9 mouse cellular contexts compared by ENCODE assay signal in the genomic region with DNA sequence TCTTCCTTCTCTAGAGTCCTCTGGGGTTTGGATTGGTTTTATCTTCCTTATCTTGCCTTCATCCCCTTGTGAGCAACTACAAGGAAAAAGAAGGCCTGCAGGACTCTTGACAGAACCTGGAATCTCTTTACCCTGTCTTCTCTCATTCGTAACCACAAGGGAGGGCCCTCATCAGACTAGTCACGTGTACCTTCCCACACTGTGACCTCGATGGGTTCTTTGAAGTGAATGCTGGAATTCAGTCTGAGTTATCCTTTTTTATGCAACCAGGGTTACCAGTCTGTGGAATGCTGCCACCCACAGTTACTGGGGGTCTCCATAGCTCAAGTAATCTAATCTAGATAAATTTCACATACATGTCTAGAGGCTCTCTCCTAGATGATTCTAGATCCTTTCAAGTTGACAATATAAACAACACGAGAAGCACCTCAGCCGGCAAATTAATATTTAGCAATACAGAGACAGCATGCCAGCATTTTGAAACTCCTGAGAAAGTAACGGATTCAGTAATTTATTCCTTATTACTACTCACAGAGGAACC. TPM values are rescaled to one million over a fixed set of nuclear protein-coding genes. Genes with fewer than 3 reads are reported as not detected.
DNase-seq lines count a peak whose midpoint lies in the region; ATAC-seq and TF ChIP-seq lines count a peak whose summit lies in the region.
"Had no signal": no experiment of that assay in that cellular context is flagged by ENCODE, and none has a peak within 500 bp of the region (broad histone marks: within the 10 kb centered on the region; RNA-seq: fewer than 3 reads in every experiment).

No protein-coding gene starts in this region.

- 10% methylated on average over 6 of the region's 6 CpGs for WGBS in thymus, adult 2 months
- 19% methylated on average over 6 of the region's 6 CpGs for WGBS in midbrain, embryonic 16.5 days

- H3K36me3 ChIP-seq in thymus, adult 2 months (ENCODE audit: control insufficient read depth, insufficient read depth, low read length): peaks cover 5% of the 10 kb centered on the region
- peaks cover 5% of the 10 kb centered on the region; the same call in 1 of the 2 replicates for H3K36me3 ChIP-seq in midbrain, embryonic 16.5 days (ENCODE audit: control insufficient read depth, insufficient read depth, low read length)

- H3K27ac ChIP-seq in thymus, adult 2 months (ENCODE audit: control insufficient read depth, insufficient read depth, low read length): no peak overlapping the region
- H3K27ac ChIP-seq in midbrain, embryonic 16.5 days (ENCODE audit: low read length): no peak overlapping the region

- H3K9ac ChIP-seq in midbrain, embryonic 16.5 days (ENCODE audit: low read depth, low read length): peak overlapping the region; percentile 87

- H3K4me2 ChIP-seq in midbrain, embryonic 16.5 days (ENCODE audit: low read length): peak overlapping the region; percentile 72

- peak; percentile 54 for ATAC-seq in midbrain, embryonic 16.5 days

- TF ChIP-seq POLR2A in thymus, adult 2 months (IDR thresholded peaks at IDR 0.05; ENCODE audit: control insufficient read depth, extremely low read depth, insufficient read depth, low read length, poor library complexity): no peak

- peak; percentile 10 for DNase-seq in cerebellum, adult 8-10 months
- no peak for DNase-seq in cerebellum, adult 11-12 months
- DNase-seq in thymus, postnatal 0 days (ENCODE audit: low spot score): peak; percentile 21
- DNase-seq in thymus, adult 2 months: no peak
- peak; percentile 40 for DNase-seq in induced T-regulatory cell, adult 2 months (ENCODE audit: low read depth)
- DNase-seq in left cerebral cortex, postnatal 4 days: no peak
- DNase-seq in right cerebral cortex, postnatal 4 days: no peak

- no peaks in the 10 kb centered on the region for H3K27me3 ChIP-seq in thymus, adult 2 months (ENCODE audit: control insufficient read depth, insufficient read depth, low read length)
- H3K27me3 ChIP-seq in midbrain, embryonic 16.5 days (ENCODE audit: control insufficient read depth, insufficient read depth, low read depth, low read length): no peaks in the 10 kb centered on the region
- H3K27me3 ChIP-seq: Patski had no signal

- no peak for TF ChIP-seq CTCF in thymus, adult 2 months (IDR thresholded peaks at IDR 0.05; ENCODE audit: borderline replicate concordance, control insufficient read depth, extremely low read depth, insufficient read depth, low read length, poor library complexity)

- H3K4me1 ChIP-seq in thymus, adult 2 months (replicated peaks; ENCODE audit: control insufficient read depth, insufficient read depth, low read length): peaks cover 2% of the 10 kb centered on the region; the same call in 1 of the 2 replicates
- H3K4me1 ChIP-seq in midbrain, embryonic 16.5 days (ENCODE audit: control insufficient read depth, insufficient read depth, low read length): peaks cover 18% of the 10 kb centered on the region

- no peak overlapping the region for H3K4me3 ChIP-seq in thymus, adult 2 months (ENCODE audit: control insufficient read depth, insufficient read depth, low read length)
- peak overlapping the region; percentile 85 for H3K4me3 ChIP-seq in midbrain, embryonic 16.5 days (ENCODE audit: low read depth, low read length)

- no peaks in the 10 kb centered on the region for H3K9me3 ChIP-seq in midbrain, embryonic 16.5 days (replicated peaks; ENCODE audit: control insufficient read depth, low read length, poor library complexity, severe bottlenecking)

- intact Hi-C loops in left cerebral cortex, postnatal 4 days (cut with DNase I): loop anchor here (5.0 kb wide), 1 partner anchor 512 kb away; no protein-coding TSS in a partner anchor

RNA-seq across cellular contexts. Expression of a gene that starts 0.6 kb away (rescaled TPM):
- 67.6 and 70.5 TPM in 2 replicates for polyA plus RNA-seq in thymus, postnatal 0 days (2015; fragmentation: Nextera tagmentation; extraction: Ambion mirVana)
- polyA plus RNA-seq in thymus, adult 2 months (2012; rRNA removed): 10.3 and 11.7 TPM in 2 replicates
- polyA plus RNA-seq in midbrain, embryonic 16.5 days (2015; fragmentation: Nextera tagmentation; extraction: Ambion mirVana): 79.5 and 90.5 TPM in 2 replicates
- 10 to 100 TPM; 64.9 to 65.6 TPM for total RNA-seq in left cerebral cortex, postnatal 4 days (2021)

RNA-seq across cellular contexts. Expression of a gene that starts 18.2 kb away (rescaled TPM):
- not detected in 2 replicates for polyA plus RNA-seq in thymus, postnatal 0 days (2015; fragmentation: Nextera tagmentation; extraction: Ambion mirVana)
- not detected in 2 replicates for polyA plus RNA-seq in thymus, adult 2 months (2012; rRNA removed)
- not detected in 2 replicates for polyA plus RNA-seq in midbrain, embryonic 16.5 days (2015; fragmentation: Nextera tagmentation; extraction: Ambion mirVana)
- not detected for total RNA-seq in left cerebral cortex, postnatal 4 days (2021)
- polyA plus RNA-seq: Patski had no signal

RNA-seq across cellular contexts. Expression of a gene that starts 22.2 kb away (rescaled TPM):
- polyA plus RNA-seq in thymus, postnatal 0 days (2015; fragmentation: Nextera tagmentation; extraction: Ambion mirVana): not detected in 2 replicates
- polyA plus RNA-seq in thymus, adult 2 months (2012; rRNA removed): not detected in 2 replicates
- not detected in 2 replicates for polyA plus RNA-seq in midbrain, embryonic 16.5 days (2015; fragmentation: Nextera tagmentation; extraction: Ambion mirVana)
- total RNA-seq in left cerebral cortex, postnatal 4 days (2021): not detected
- polyA plus RNA-seq: Patski had no signal

RNA-seq across cellular contexts. Expression of a gene that starts 30.0 kb away (rescaled TPM):
- polyA plus RNA-seq in thymus, postnatal 0 days (2015; fragmentation: Nextera tagmentation; extraction: Ambion mirVana): not detected in 2 replicates
- polyA plus RNA-seq in thymus, adult 2 months (2012; rRNA removed): not detected in 2 replicates
- polyA plus RNA-seq in midbrain, embryonic 16.5 days (2015; fragmentation: Nextera tagmentation; extraction: Ambion mirVana): not detected in 2 replicates
- total RNA-seq in left cerebral cortex, postnatal 4 days (2021): not detected
- polyA plus RNA-seq: Patski had no signal

Comparison
In these comparisons a context has a peak if more than half of its experiments do, and no peak if none do; other contexts are left out.
1. DNase-seq: peak in cerebellum, adult 8-10 months (single experiment), thymus, postnatal 0 days (single experiment) and induced T-regulatory cell, adult 2 months (single experiment); none in cerebellum, adult 11-12 months (single experiment), thymus, adult 2 months (single experiment), left cerebral cortex, postnatal 4 days (single experiment) and right cerebral cortex, postnatal 4 days (single experiment).